Mouse (Mus musculus) brain, embryonic 14.5 days (tissue): ENCODE results near the gene Ilf3.

ENCODE experiments used
- CTCF ChIP-seq: fragments of 200-500 bp; IDR thresholded peaks from 2 replicates; pipeline ENCODE4 v1.5.1; 2012; ENCODE audit warnings: inconsistent platforms, mild to moderate bottlenecking, moderate library complexity, borderline replicate concordance; ENCODE audit not compliant: insufficient read depth, insufficient read length; ENCODE audit errors: extremely low read depth
- POLR2A ChIP-seq: fragments of 200-500 bp; IDR thresholded peaks from 2 replicates; pipeline ENCODE4 v1.6.1; 2012; ENCODE audit warnings: mild to moderate bottlenecking, inconsistent platforms, borderline replicate concordance; ENCODE audit not compliant: poor library complexity, insufficient read depth, insufficient read length, severe bottlenecking; ENCODE audit errors: extremely low read depth

- TF ChIP-seq POLR2A (no peak), CTCF (no peak)
Measured at GRCm38 (mm10) chr9:21380868-21381267, 13.2 kb downstream of the Ilf3 start.
